Mouse (Mus musculus): ENCODE results near the gene Ppib.

Ppib gene

GRCm38 (mm10) chr9:66059583-66060307 is at the start of gene Ppib:
TSS of gene Ppib (plus strand) at chr9:66060222.
- peak; percentile 98 for DNase-seq

GRCm38 (mm10) chr9:66020601-66021000 is 39.4 kb upstream of the Ppib start:
- DNase-seq, result no peak

- no peak for DNase-seq
Measured at GRCm38 (mm10) chr9:66038082-66038481, 21.9 kb upstream of the Ppib start.

GRCm38 (mm10) chr9:66038581-66038980 is 21.4 kb upstream of the Ppib start:
- DNase-seq, result no peak

GRCm38 (mm10) chr9:66039290-66039689 is 20.7 kb upstream of the Ppib start:
- DNase-seq, result no peak

- DNase-seq, result no peak
Measured at GRCm38 (mm10) chr9:66040801-66041200, 19.2 kb upstream of the Ppib start.

- DNase-seq, result peak in 1 of 2 experiments; percentile 11
Measured at GRCm38 (mm10) chr9:66042331-66042730, 17.7 kb upstream of the Ppib start.

- DNase-seq, result no peak
Measured at GRCm38 (mm10) chr9:66043241-66043640, 16.8 kb upstream of the Ppib start.

GRCm38 (mm10) chr9:66049931-66050601 is 10.0 kb upstream of the Ppib start:
- no peak for DNase-seq

GRCm38 (mm10) chr9:66051493-66051892 is 8.5 kb upstream of the Ppib start:
- DNase-seq, result no peak

GRCm38 (mm10) chr9:66052731-66053130 is 7.3 kb upstream of the Ppib start:
- DNase-seq, result no peak

- DNase-seq, result no peak
Measured at GRCm38 (mm10) chr9:66053620-66054019, 6.4 kb upstream of the Ppib start.

- no peak for DNase-seq
Measured at GRCm38 (mm10) chr9:66060308-66060647, 256 bp downstream of the Ppib start.

GRCm38 (mm10) chr9:66060986-66061385 is 964 bp downstream of the Ppib start:
- DNase-seq, result peak in 1 of 2 experiments; percentile 2

- DNase-seq, result peak in 1 of 2 experiments; percentile 2
Measured at GRCm38 (mm10) chr9:66061656-66062055, 1.6 kb downstream of the Ppib start.

GRCm38 (mm10) chr9:66063446-66063845 is 3.4 kb downstream of the Ppib start:
- no peak for DNase-seq

- peak in 1 of 2 experiments; percentile 3 for DNase-seq
Measured at GRCm38 (mm10) chr9:66064316-66064715, 4.3 kb downstream of the Ppib start.

- DNase-seq, result peak in 1 of 2 experiments; percentile 3
Measured at GRCm38 (mm10) chr9:66066791-66067190, 6.8 kb downstream of the Ppib start.

- peak; percentile 42 to 46 for DNase-seq
Measured at GRCm38 (mm10) chr9:66067542-66067941, 7.5 kb downstream of the Ppib start.

- peak in 1 of 2 experiments; percentile 1 for DNase-seq
Measured at GRCm38 (mm10) chr9:66068056-66068455, 8.0 kb downstream of the Ppib start.

GRCm38 (mm10) chr9:66068971-66069391 is 9.0 kb downstream of the Ppib start:
- peak; percentile 35 to 42 for DNase-seq

- peak; percentile 91 to 94 for DNase-seq
Measured at GRCm38 (mm10) chr9:66069583-66069982, 9.6 kb downstream of the Ppib start, which contains the start of gene Snx22. TSS of gene Snx22 (minus strand) at chr9:66069719.

GRCm38 (mm10) chr9:66070151-66070550 is 10.1 kb downstream of the Ppib start:
- no peak for DNase-seq

GRCm38 (mm10) chr9:66072754-66073153 is 12.7 kb downstream of the Ppib start:
- DNase-seq, result no peak

Data from lung, adult 18-20 months (tissue).